Mouse (Mus musculus): ENCODE results near the gene Ppfia3. TPM values are rescaled to one million over a fixed set of nuclear protein-coding genes. Genes with fewer than 3 reads are reported as not detected.
"Not testable (repeated sequence)": the region's sequence is repeated elsewhere in the genome, so short reads cannot be mapped to it uniquely, and the experiment has no call there.

Ppfia3 gene
- polyA plus RNA-seq, 1 experiment = 2.5 TPM

- Histone ChIP-seq H3K4me1 (ENCODE audit: control insufficient read depth, insufficient read depth, low read length) (no peaks in the 10 kb centered on the region), H3K4me3 (ENCODE audit: insufficient read depth, low read length) (peak overlapping the region; percentile 51), H3K27ac (ENCODE audit: insufficient read depth, low read length) (no peak overlapping the region)
- TF ChIP-seq POLR2A (IDR thresholded peaks at IDR 0.05; ENCODE audit: low read depth, low read length) (peak; percentile 28; the same call in 1 of the 2 replicates), CTCF (IDR thresholded peaks at IDR 0.05; ENCODE audit: borderline replicate concordance, insufficient read depth, low read length) (peak; percentile 71; the same call in 1 of the 2 replicates)
These were observed 431 bp upstream of the Ppfia3 start for GRCm38 (mm10) chr7:45367020-45367880.

GRCm38 (mm10) chr7:45365742-45366651 is 822 bp downstream of the Ppfia3 start:
- no peaks in the 10 kb centered on the region for H3K4me1 ChIP-seq (ENCODE audit: control insufficient read depth, insufficient read depth, low read length)

GRCm38 (mm10) chr7:45363983-45364382 is 2.8 kb downstream of the Ppfia3 start:
- H3K27ac ChIP-seq (ENCODE audit: insufficient read depth, low read length) = no peak overlapping the region
- no peak for TF ChIP-seq POLR2A (IDR thresholded peaks at IDR 0.05; ENCODE audit: low read depth, low read length)
- no peak for TF ChIP-seq CTCF (IDR thresholded peaks at IDR 0.05; ENCODE audit: borderline replicate concordance, insufficient read depth, low read length)
- no peak overlapping the region for H3K4me3 ChIP-seq (ENCODE audit: insufficient read depth, low read length)
- no peaks in the 10 kb centered on the region for H3K4me1 ChIP-seq (ENCODE audit: control insufficient read depth, insufficient read depth, low read length)

More at GRCm38 (mm10) chr7:45365742-45366651, 822 bp downstream of the Ppfia3 start:
- Histone ChIP-seq H3K4me3 (ENCODE audit: insufficient read depth, low read length) (peak overlapping the region; percentile 44), H3K27ac (ENCODE audit: insufficient read depth, low read length) (no peak overlapping the region)
- TF ChIP-seq POLR2A (IDR thresholded peaks at IDR 0.05; ENCODE audit: low read depth, low read length) = no peak
- TF ChIP-seq CTCF (IDR thresholded peaks at IDR 0.05; ENCODE audit: borderline replicate concordance, insufficient read depth, low read length) = no peak

GRCm38 (mm10) chr7:45362801-45363200 is 4.0 kb downstream of the Ppfia3 start:
- H3K27ac ChIP-seq (ENCODE audit: insufficient read depth, low read length) = no peak overlapping the region
- TF ChIP-seq POLR2A (IDR thresholded peaks at IDR 0.05; ENCODE audit: low read depth, low read length) = no peak
- no peak for TF ChIP-seq CTCF (IDR thresholded peaks at IDR 0.05; ENCODE audit: borderline replicate concordance, insufficient read depth, low read length)

GRCm38 (mm10) chr7:45361243-45361804 is 5.5 kb downstream of the Ppfia3 start:
- no peak overlapping the region for H3K27ac ChIP-seq (ENCODE audit: insufficient read depth, low read length)
- TF ChIP-seq CTCF (IDR thresholded peaks at IDR 0.05; ENCODE audit: borderline replicate concordance, insufficient read depth, low read length) (no peak), POLR2A (IDR thresholded peaks at IDR 0.05; ENCODE audit: low read depth, low read length) (peak; percentile 75)
- H3K4me1 ChIP-seq (ENCODE audit: control insufficient read depth, insufficient read depth, low read length) = no peaks in the 10 kb centered on the region
- H3K4me3 ChIP-seq (ENCODE audit: insufficient read depth, low read length) = peak overlapping the region; percentile 26

More at GRCm38 (mm10) chr7:45362801-45363200, 4.0 kb downstream of the Ppfia3 start:
- H3K4me1 ChIP-seq (ENCODE audit: control insufficient read depth, insufficient read depth, low read length) = no peaks in the 10 kb centered on the region
- no peak overlapping the region for H3K4me3 ChIP-seq (ENCODE audit: insufficient read depth, low read length)

GRCm38 (mm10) chr7:45360404-45361125 is 6.3 kb downstream of the Ppfia3 start:
- no peak for TF ChIP-seq POLR2A (IDR thresholded peaks at IDR 0.05; ENCODE audit: low read depth, low read length)
- TF ChIP-seq CTCF (IDR thresholded peaks at IDR 0.05; ENCODE audit: borderline replicate concordance, insufficient read depth, low read length) = no peak
- Histone ChIP-seq H3K4me1 (ENCODE audit: control insufficient read depth, insufficient read depth, low read length) (no peaks in the 10 kb centered on the region), H3K27ac (ENCODE audit: insufficient read depth, low read length) (no peak overlapping the region), H3K4me3 (ENCODE audit: insufficient read depth, low read length) (no peak overlapping the region)

DNA sequence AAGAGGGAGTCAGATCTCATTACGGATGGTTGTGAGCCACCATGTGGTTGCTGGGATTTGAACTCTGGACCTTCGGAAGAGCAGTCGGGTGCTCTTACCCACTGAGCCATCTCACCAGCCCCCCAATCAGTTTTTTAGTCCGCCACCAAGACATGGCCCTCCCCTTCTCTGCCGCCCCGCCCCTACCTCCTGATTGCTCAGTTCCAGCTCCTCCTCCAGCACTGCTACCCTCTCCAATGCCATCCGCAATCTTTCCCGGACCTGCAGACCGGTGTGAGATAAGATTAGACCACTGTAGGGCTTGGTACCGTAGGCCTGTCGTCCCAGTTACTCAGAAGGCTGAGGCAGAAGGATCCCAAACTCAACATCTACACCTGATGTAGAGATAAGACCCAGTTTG is 7.7 kb downstream of the Ppfia3 start:
- H3K4me1 ChIP-seq (ENCODE audit: control insufficient read depth, insufficient read depth, low read length); H3K27ac ChIP-seq (ENCODE audit: insufficient read depth, low read length); H3K4me3 ChIP-seq (ENCODE audit: insufficient read depth, low read length): not testable (repeated sequence)

DNA sequence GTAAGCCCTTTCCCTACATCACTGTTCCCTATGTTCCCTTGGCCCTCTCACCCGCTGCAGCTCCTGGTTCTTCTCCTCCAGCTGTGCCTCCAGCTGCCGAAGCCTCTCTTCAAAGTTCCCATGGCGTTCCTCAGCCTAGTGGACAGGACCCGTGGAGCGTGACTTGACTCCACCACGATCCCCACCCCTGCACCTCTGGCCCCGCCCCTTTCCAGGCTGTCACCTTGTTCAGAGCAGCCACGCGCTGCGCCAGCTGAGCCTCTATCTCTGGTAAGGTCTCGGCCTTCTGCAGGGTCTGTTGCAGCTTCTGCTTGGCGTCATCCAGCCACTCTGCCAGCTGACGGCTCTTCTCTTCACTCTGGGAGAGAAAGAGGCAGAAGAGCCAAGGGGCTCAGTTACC is 10.7 kb downstream of the Ppfia3 start:
- TF ChIP-seq CTCF (IDR thresholded peaks at IDR 0.05; ENCODE audit: borderline replicate concordance, insufficient read depth, low read length) (no peak), POLR2A (IDR thresholded peaks at IDR 0.05; ENCODE audit: low read depth, low read length) (no peak)
- Histone ChIP-seq H3K4me3 (ENCODE audit: insufficient read depth, low read length) (no peak overlapping the region), H3K27ac (ENCODE audit: insufficient read depth, low read length) (no peak overlapping the region), H3K4me1 (ENCODE audit: control insufficient read depth, insufficient read depth, low read length) (no peaks in the 10 kb centered on the region)

All from embryonic fibroblast, embryonic 13.5 days (primary cell).